Mouse (Mus musculus) megakaryocyte, embryonic 14.5 days (primary cell): ENCODE data around the gene Phc3.

Experiments
- FLI1 ChIP-seq: IDR thresholded peaks from 2 replicates; pipeline ENCODE4 v1.6.1; 2012; ENCODE audit warnings: low read length, inconsistent platforms, mixed read lengths
- GATA1 ChIP-seq: IDR thresholded peaks from 3 replicates; pipeline ENCODE4 v1.6.1; 2012; ENCODE audit warnings: mixed read lengths, low read length, inconsistent platforms, borderline replicate concordance

- TF ChIP-seq GATA1: no peak
- TF ChIP-seq FLI1: no peak
Measured at GRCm38 (mm10) chr3:30996688-30997014, 27.4 kb upstream of the Phc3 start.
